Mouse (Mus musculus) megakaryocyte, embryonic 14.5 days (primary cell): Measurements from ENCODE around the gene Nxpe5.

ENCODE experiments used
- FLI1 ChIP-seq: IDR thresholded peaks from 2 replicates; pipeline ENCODE4 v1.6.1; 2012; ENCODE audit warnings: low read length, inconsistent platforms, mixed read lengths
- GATA1 ChIP-seq: IDR thresholded peaks from 3 replicates; pipeline ENCODE4 v1.6.1; 2012; ENCODE audit warnings: mixed read lengths, low read length, inconsistent platforms, borderline replicate concordance

GRCm38 (mm10) chr5:138219864-138220263 is 5.8 kb upstream of the Nxpe5 start:
- no peak for TF ChIP-seq GATA1
- no peak for TF ChIP-seq FLI1
